Mouse (Mus musculus): ENCODE results near the gene Atp6v0d1.

Gene Atp6v0d1

GRCm38 (mm10) chr8:105504617-105505016, 61.2 kb downstream of the Atp6v0d1 start:
- no peak for DNase-seq (ENCODE audit: low spot score in 2 of 2)

- DNase-seq (ENCODE audit: low spot score in 2 of 2), result no peak
Observed at GRCm38 (mm10) chr8:105499787-105500186, 66.1 kb downstream of the Atp6v0d1 start.

- peak; percentile 84 to 89 for DNase-seq (ENCODE audit: low spot score in 2 of 2)
Observed at GRCm38 (mm10) chr8:105496439-105497180, 69.2 kb downstream of the Atp6v0d1 start, which contains the start of gene Zdhhc1. TSS of gene Zdhhc1 (minus strand) at chr8:105496902.

GRCm38 (mm10) chr8:105495350-105496302, 70.2 kb downstream of the Atp6v0d1 start:
- DNase-seq (ENCODE audit: low spot score in 2 of 2), result no peak

- no peak for DNase-seq (ENCODE audit: low spot score in 2 of 2)
Observed at GRCm38 (mm10) chr8:105494566-105494965, 71.3 kb downstream of the Atp6v0d1 start.

GRCm38 (mm10) chr8:105493495-105493894, 72.4 kb downstream of the Atp6v0d1 start:
- no peak for DNase-seq (ENCODE audit: low spot score in 2 of 2)

GRCm38 (mm10) chr8:105489281-105489680, 76.6 kb downstream of the Atp6v0d1 start:
- no peak for DNase-seq (ENCODE audit: low spot score in 2 of 2)

- DNase-seq (ENCODE audit: low spot score in 2 of 2), result no peak
Observed at GRCm38 (mm10) chr8:105488082-105488481, 77.8 kb downstream of the Atp6v0d1 start.

GRCm38 (mm10) chr8:105484392-105484791, 81.5 kb downstream of the Atp6v0d1 start:
- peak; percentile 72 to 81 for DNase-seq (ENCODE audit: low spot score in 2 of 2)

- no peak for DNase-seq (ENCODE audit: low spot score in 2 of 2)
Observed at GRCm38 (mm10) chr8:105484030-105484368, 81.8 kb downstream of the Atp6v0d1 start.

- peak; percentile 68 to 77 for DNase-seq (ENCODE audit: low spot score in 2 of 2)
Observed at GRCm38 (mm10) chr8:105483212-105484029, 82.4 kb downstream of the Atp6v0d1 start.

- no peak for DNase-seq (ENCODE audit: low spot score in 2 of 2)
Observed at GRCm38 (mm10) chr8:105482123-105482522, 83.7 kb downstream of the Atp6v0d1 start.

GRCm38 (mm10) chr8:105481453-105481852, 84.4 kb downstream of the Atp6v0d1 start:
- DNase-seq (ENCODE audit: low spot score in 2 of 2), result no peak

GRCm38 (mm10) chr8:105481013-105481412, 84.8 kb downstream of the Atp6v0d1 start:
- no peak for DNase-seq (ENCODE audit: low spot score in 2 of 2)

GRCm38 (mm10) chr8:105477792-105478191, 88.1 kb downstream of the Atp6v0d1 start:
- no peak for DNase-seq (ENCODE audit: low spot score in 2 of 2)

GRCm38 (mm10) chr8:105476628-105477413, 89.0 kb downstream of the Atp6v0d1 start:
- peak in 1 of 2 experiments; percentile 32 for DNase-seq (ENCODE audit: low spot score in 2 of 2)

- DNase-seq (ENCODE audit: low spot score in 2 of 2), result no peak
Observed at GRCm38 (mm10) chr8:105476161-105476560, 89.7 kb downstream of the Atp6v0d1 start.

GRCm38 (mm10) chr8:105475742-105476141, 90.1 kb downstream of the Atp6v0d1 start:
- no peak for DNase-seq (ENCODE audit: low spot score in 2 of 2)

- DNase-seq (ENCODE audit: low spot score in 2 of 2), result peak in 1 of 2 experiments; percentile 34
Observed at GRCm38 (mm10) chr8:105475254-105475653, 90.6 kb downstream of the Atp6v0d1 start.

- DNase-seq (ENCODE audit: low spot score in 2 of 2), result no peak
Observed at GRCm38 (mm10) chr8:105474680-105475079, 91.2 kb downstream of the Atp6v0d1 start.

All from urinary bladder, postnatal 4 days (tissue).